Mouse (Mus musculus): ENCODE data around the gene Limch1.

- no peak for TF ChIP-seq CTCF (IDR thresholded peaks at IDR 0.05; ENCODE audit: low read depth, low read length)
- TF ChIP-seq EP300 (IDR thresholded peaks at IDR 0.05; ENCODE audit: insufficient read depth, low read depth, low read length) = no peak
Observed at GRCm38 (mm10) chr5:66800977-66801376, 55.4 kb downstream of the Limch1 start.
